Comparison of ENCODE assay signal across 12 mouse cellular contexts in genomic region chr14:25574047-25574870, GRCm38 (mm10).
DNase-seq lines count a peak whose midpoint lies in the region; ATAC-seq and TF ChIP-seq lines count a peak whose summit lies in the region.
"Had no signal": no experiment of that assay in that cellular context is flagged by ENCODE, and none has a peak within 500 bp of the region (broad histone marks: within the 10 kb centered on the region; RNA-seq: fewer than 3 reads in every experiment).

No protein-coding gene starts in this region.

- no peak for TF ChIP-seq POLR2A in myocyte (IDR thresholded peaks at IDR 0.05; ENCODE audit: insufficient read length, low read depth)

- no peak overlapping the region for H3K4me2 ChIP-seq in heart, embryonic 15.5 days
- no peak overlapping the region for H3K4me2 ChIP-seq in embryonic facial prominence, embryonic 12.5 days (replicated peaks)
- no peak overlapping the region for H3K4me2 ChIP-seq in intestine, embryonic 16.5 days (ENCODE audit: low read depth, low read length)
- H3K4me2 ChIP-seq in myocyte (ENCODE audit: low read depth): no peak overlapping the region

- peaks cover 47% of the 10 kb centered on the region for H3K4me1 ChIP-seq in heart, embryonic 15.5 days (replicated peaks)
- peaks cover 16% of the 10 kb centered on the region; the same call in 1 of the 2 replicates for H3K4me1 ChIP-seq in embryonic facial prominence, embryonic 12.5 days
- H3K4me1 ChIP-seq in intestine, embryonic 16.5 days (ENCODE audit: control insufficient read depth, insufficient read depth, low read length): peaks cover 9% of the 10 kb centered on the region

- H3ac ChIP-seq in myocyte (ENCODE audit: control insufficient read depth, insufficient read length): no peak overlapping the region

- H3K4me3 ChIP-seq in heart, embryonic 15.5 days: no peak overlapping the region
- no peak overlapping the region for H3K4me3 ChIP-seq in embryonic facial prominence, embryonic 12.5 days
- no peak overlapping the region for H3K4me3 ChIP-seq in intestine, embryonic 16.5 days (ENCODE audit: low read length)
- H3K4me3 ChIP-seq in myocyte: no peak overlapping the region

- intact Hi-C loops in heart, postnatal 10 days (cut with DNase I): no loop called here

- H3K9me3 ChIP-seq in heart, embryonic 15.5 days (replicated peaks): no peaks in the 10 kb centered on the region
- no peaks in the 10 kb centered on the region for H3K9me3 ChIP-seq in embryonic facial prominence, embryonic 12.5 days
- no peaks in the 10 kb centered on the region for H3K9me3 ChIP-seq in intestine, embryonic 16.5 days (ENCODE audit: control insufficient read depth, low read length)

- H3K79me2 ChIP-seq in myocyte (ENCODE audit: control insufficient read depth, insufficient read depth): peaks cover 13% of the 10 kb centered on the region

- H3K36me3 ChIP-seq in heart, embryonic 15.5 days: peaks cover 31% of the 10 kb centered on the region
- peaks cover 65% of the 10 kb centered on the region for H3K36me3 ChIP-seq in embryonic facial prominence, embryonic 12.5 days
- H3K36me3 ChIP-seq in intestine, embryonic 16.5 days (ENCODE audit: control insufficient read depth, insufficient read depth, low read length): peaks cover 21% of the 10 kb centered on the region
- peaks cover 16% of the 10 kb centered on the region for H3K36me3 ChIP-seq in myocyte (ENCODE audit: control insufficient read depth, insufficient read depth)

- no peak overlapping the region; the same call in 1 of the 2 replicates for H3K27ac ChIP-seq in heart, embryonic 15.5 days
- peak overlapping the region; percentile 27; the same call in 1 of the 2 replicates for H3K27ac ChIP-seq in embryonic facial prominence, embryonic 12.5 days
- no peak overlapping the region for H3K27ac ChIP-seq in intestine, embryonic 16.5 days (ENCODE audit: low read length)

- DNase-seq in heart, postnatal 10 days: no peak
- no peak for DNase-seq in cerebellum, adult 9-11 months
- no peak for DNase-seq in urinary bladder, postnatal 36 days (ENCODE audit: low spot score in 2 of 2)
- DNase-seq in urinary bladder, postnatal 10 days (ENCODE audit: low spot score): no peak
- DNase-seq: kidney, adult 8-10 months; lung, postnatal 10 days; right cerebral cortex, adult 18-20 months had no signal

- no peak overlapping the region for H3K9ac ChIP-seq in heart, embryonic 15.5 days
- no peak overlapping the region for H3K9ac ChIP-seq in embryonic facial prominence, embryonic 12.5 days
- 0 out of 2 replicates have a peak overlapping the region, but pooled peaks have one; percentile 4 for H3K9ac ChIP-seq in intestine, embryonic 16.5 days (ENCODE audit: low read depth, low read length)

- WGBS in heart, embryonic 15.5 days: 55% methylated on average over 16 of the region's 16 CpGs
- 50% methylated on average over 16 of the region's 16 CpGs for WGBS in embryonic facial prominence, embryonic 12.5 days
- 41% methylated on average over 16 of the region's 16 CpGs for whole genome bisulfite sequencing in intestine, embryonic 16.5 days

- ATAC-seq in heart, embryonic 15.5 days (replicated peaks; ENCODE audit: insufficient number of reproducible peaks, insufficient read depth, low FRiP score, low read depth): peak; percentile 33; the same call in 1 of the 2 replicates
- ATAC-seq in embryonic facial prominence, embryonic 12.5 days (ENCODE audit: insufficient number of reproducible peaks, insufficient read depth, low FRiP score, low TSS enrichment): no peak
- ATAC-seq in intestine, embryonic 16.5 days: peak; percentile 34; the same call in 1 of the 2 replicates
- ATAC-seq: CD4-positive, CD25-positive, alpha-beta regulatory T cell, adult 4 months had no signal

- H3K27me3 ChIP-seq in heart, embryonic 15.5 days: no peaks in the 10 kb centered on the region
- no peaks in the 10 kb centered on the region for H3K27me3 ChIP-seq in embryonic facial prominence, embryonic 12.5 days
- no peaks in the 10 kb centered on the region for H3K27me3 ChIP-seq in intestine, embryonic 16.5 days (replicated peaks; ENCODE audit: control insufficient read depth, insufficient read depth, low read length)
- H3K27me3 ChIP-seq in myocyte (ENCODE audit: control insufficient read depth, insufficient read depth, insufficient read length): no peaks in the 10 kb centered on the region

TF ChIP-seq in myocyte, 11 proteins besides CTCF, POLR2A, EP300 and RAD21:
- TF ChIP-seq POLR2AphosphoS2 (IDR thresholded peaks at IDR 0.05; ENCODE audit: insufficient read length, low read depth): peak; percentile 27
- no peak for TF ChIP-seq USF1 (IDR thresholded peaks at IDR 0.05; ENCODE audit: low read depth)
